In the genomic region with DNA sequence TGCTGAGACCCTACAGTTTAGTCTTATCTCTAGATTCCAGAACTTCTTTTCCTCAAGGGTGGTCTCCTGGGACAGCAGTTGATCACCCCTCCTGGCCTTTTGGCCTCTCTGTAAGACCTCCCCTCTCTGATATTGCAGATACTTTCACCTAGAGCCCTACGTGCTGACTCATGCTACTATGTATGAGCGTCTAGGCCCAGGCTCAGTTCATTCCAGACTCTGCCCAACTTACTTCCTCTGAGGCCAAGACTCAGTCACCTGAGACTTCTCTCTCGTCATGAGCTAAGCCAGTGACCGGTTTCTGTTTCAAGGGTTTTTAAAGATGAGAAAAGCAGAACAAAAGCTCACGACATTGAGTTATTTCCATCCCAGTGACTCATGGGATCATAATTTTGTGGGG, we compare ENCODE assay signal across 15 mouse cellular contexts. TPM values are rescaled to one million over a fixed set of nuclear protein-coding genes. Genes with fewer than 3 reads are reported as not detected.
"Had no signal": no experiment of that assay in that cellular context is flagged by ENCODE, and none has a peak within 500 bp of the region (broad histone marks: within the 10 kb centered on the region; RNA-seq: fewer than 3 reads in every experiment).

No protein-coding gene starts in this region.

RNA-seq across cellular contexts. Expression of gene Tcp10c, which starts 4.8 kb away (rescaled TPM):
- total RNA-seq: midbrain, postnatal 0 days; neutrophil, adult 5-6 weeks had no signal
- polyA plus RNA-seq: liver, postnatal 0 days; lung, adult 2 months; lung, embryonic 15.5 days; lung, postnatal 0 days; macrophage; midbrain, embryonic 12.5 days; midbrain, embryonic 15.5 days; midbrain, postnatal 0 days; neural tube, embryonic 12.5 days; neural tube, embryonic 14.5 days; spleen, adult 2 months; stomach, embryonic 15.5 days; stomach, postnatal 0 days; urinary bladder, adult 2 months had no signal
